Mouse (Mus musculus) mouse trophoblast stem cell (cell line): ENCODE measurements around the gene Lif.

ENCODE experiments used
- in situ Hi-C, 2 experiments: fragments of 300-500 bp; cut with MseI, MboI; formaldehyde crosslinking; loops; 2 replicates in 1 of 2; 3 replicates in 1 of 2; pipeline ENCODE4 v1.15.1; 2025

The Lif gene

DNA sequence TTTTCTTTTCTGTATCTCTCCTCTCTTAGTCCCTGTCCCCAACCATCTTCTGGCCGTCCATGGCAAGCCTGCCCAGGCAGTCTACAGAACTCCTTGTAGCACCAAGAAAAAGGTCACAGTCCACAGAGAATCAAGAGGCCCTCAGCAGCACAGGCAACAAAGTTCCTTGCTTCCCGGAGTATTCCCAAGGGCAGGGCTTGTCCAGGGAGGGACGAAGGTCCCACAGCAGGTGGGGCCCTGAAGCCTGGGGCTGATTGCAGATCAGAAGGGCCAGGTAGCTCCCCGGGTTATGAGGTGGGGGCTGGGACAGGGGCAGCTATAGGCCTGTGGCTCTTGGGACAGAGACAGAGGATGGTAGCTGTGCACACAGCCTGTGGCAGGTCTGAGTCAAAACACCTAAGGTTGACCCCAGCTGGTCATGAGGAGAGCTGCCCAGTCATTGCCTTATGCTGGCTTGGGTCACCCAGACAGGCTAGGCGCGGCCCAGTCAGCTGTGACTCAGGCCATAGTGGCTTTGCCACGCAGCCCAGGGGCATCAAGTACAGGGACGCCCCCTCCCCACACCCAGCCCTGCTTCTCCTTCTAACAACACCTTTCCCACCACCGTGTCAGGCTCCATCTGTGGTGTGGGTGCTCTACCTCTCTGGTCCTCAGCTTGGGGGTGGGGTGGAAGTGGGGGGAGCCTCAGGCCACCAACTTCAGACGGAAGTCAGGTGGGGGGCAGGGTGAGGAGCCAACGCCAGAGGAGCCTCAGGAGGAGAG, at the start of gene Lif:
Gene Lif (plus strand): TSS at position 712 of the 762 bp plus-strand sequence.
- in situ Hi-C loops: loop anchor here (5.0 to 10.0 kb wide), 4 partner anchors 35 to 170 kb away; no protein-coding TSS in a partner anchor

DNA sequence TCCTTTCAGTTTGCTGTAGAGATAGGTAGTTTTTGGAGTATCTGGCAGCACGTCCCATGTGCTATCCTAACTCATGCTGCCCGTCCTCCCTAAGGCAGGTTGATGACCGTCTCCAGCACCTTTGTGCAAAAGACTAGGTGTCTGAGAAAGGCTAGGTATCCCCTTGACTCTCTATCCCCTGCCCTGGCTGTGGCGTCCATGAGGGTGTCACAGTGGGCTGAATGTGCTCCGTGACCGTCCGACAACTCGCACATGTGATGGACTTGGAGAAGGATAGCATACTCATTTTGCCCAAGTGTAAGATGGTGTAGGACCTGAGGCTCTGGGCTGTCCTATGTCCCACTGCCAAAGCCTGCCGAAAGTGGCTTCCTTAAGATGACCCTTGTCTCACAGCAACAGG, 49.7 kb upstream of the Lif start:
- in situ Hi-C loops: no loop called here

- in situ Hi-C loops: no loop called here
These were observed 47.8 kb upstream of the Lif start for GRCm38 (mm10) chr11:4209556-4209955.

- in situ Hi-C loops: no loop called here
These were observed 46.6 kb upstream of the Lif start for GRCm38 (mm10) chr11:4210786-4211185.

- in situ Hi-C loops: no loop called here
These were observed 44.2 kb upstream of the Lif start for GRCm38 (mm10) chr11:4213107-4213506.

GRCm38 (mm10) chr11:4214572-4214971, 42.8 kb upstream of the Lif start:
- in situ Hi-C loops: no loop called here

DNA sequence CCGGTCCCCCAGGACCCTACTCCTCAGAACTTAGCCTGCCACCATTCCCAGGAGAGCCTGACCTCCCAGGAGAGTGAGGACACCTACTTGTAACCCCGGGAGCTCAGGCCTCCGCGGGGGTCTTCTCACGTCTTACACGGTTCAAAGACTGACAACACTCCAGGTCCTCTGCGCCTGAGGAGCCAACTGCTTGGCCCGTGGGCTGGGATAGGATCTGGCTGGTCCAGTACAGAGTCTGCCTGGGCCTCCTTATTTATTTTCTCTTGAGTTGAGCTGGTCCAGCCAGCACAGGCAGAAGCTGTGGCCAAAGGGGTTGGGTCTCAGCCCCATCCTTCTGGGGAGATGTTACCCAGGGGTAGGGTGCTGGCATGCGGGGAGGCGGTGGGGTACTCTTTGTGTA, 42.3 kb upstream of the Lif start:
- in situ Hi-C loops: loop anchor here in 1 of 2 experiments (5.0 kb wide), 1 partner anchor 83 kb away; no protein-coding TSS in a partner anchor

GRCm38 (mm10) chr11:4216248-4217000, 40.9 kb upstream of the Lif start:
- in situ Hi-C loops: loop anchor here in 1 of 2 experiments (5.0 kb wide), 1 partner anchor 84 kb away; no protein-coding TSS in a partner anchor

- in situ Hi-C loops: loop anchor here in 1 of 2 experiments (5.0 kb wide), 1 partner anchor 86 kb away; no protein-coding TSS in a partner anchor
These were observed 39.3 kb upstream of the Lif start, which contains the start of gene Castor1 for GRCm38 (mm10) chr11:4217914-4218629. Gene Castor1 (plus strand): TSS chr11:4218225.

DNA sequence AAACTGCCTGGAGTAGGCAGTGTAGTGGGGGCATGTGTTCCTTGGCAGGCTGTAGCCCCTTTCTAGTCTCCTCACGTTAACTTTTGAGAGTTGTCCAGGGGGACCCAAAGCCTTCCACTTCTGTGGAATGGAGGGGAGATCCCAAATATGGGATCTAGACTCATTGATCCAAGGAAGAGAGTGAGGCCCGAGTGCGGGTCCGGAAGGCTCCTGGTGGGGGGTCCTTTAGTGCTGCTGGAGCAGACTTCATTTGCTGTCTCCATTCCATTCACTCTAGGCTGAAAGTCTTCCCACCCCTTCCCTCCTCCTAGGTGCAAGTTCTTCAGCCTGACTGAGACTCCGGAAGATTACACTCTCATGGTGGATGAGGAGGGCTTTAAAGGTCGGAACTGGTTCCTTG, 38.7 kb upstream of the Lif start:
- in situ Hi-C loops: loop anchor here in 1 of 2 experiments (5.0 kb wide), 1 partner anchor 86 kb away; no protein-coding TSS in a partner anchor

GRCm38 (mm10) chr11:4219317-4219751, 38.0 kb upstream of the Lif start:
- in situ Hi-C loops: loop anchor here in 1 of 2 experiments (5.0 kb wide), 1 partner anchor 87 kb away; no protein-coding TSS in a partner anchor

GRCm38 (mm10) chr11:4219908-4220307, 37.4 kb upstream of the Lif start:
- in situ Hi-C loops: loop anchor here (5.0 to 10.0 kb wide), 3 partner anchors 37 to 205 kb away; partner anchors contain the start of gene Lif (in 2 of the 2)

DNA sequence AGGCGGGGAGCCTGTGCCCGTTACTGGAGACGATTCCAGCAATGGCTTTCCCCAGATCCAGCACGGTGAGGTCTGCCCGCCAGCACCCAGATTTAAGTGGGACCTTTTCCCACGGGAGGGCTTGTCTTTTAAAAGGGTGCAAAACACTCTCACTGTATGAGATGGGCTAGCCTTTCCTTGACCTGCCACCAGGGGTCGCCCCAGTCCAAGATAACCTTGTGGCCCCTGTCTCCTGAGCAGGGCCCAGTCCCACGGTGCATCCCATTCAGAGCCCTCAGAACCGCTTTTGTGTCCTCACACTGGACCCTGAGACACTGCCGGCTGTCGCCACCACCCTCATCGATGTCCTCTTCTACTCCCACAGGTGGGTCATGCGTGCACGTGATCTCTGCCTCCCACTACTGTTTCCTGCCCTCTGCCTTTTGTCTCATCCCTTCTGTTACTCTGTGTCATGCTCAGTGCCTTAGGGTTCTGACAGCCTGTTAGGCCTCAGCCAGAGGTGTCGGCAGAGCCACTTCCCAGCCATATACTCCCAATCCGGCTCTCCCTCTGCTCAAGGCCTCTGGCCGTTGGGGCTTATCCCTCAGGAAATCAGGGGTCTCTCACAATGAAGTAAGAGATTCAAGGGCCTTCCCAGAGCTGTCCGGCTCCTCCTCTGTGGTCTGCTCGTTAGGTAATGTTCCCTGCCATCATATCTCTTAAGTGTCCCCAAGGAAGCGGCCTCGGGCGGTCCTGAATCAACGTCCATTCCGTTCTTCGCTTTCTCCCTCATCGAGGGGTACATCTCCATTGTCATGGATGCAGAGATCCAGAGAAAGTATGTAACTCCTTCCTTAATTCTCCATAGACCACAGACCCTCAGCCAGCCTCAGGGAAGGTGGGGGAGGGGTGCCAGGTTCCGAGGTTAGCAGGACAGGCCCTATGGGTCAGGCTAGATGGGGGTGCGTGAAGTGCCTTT, 36.6 kb upstream of the Lif start:
- in situ Hi-C loops: loop anchor here (5.0 to 10.0 kb wide), 2 partner anchors 37 to 204 kb away; partner anchors contain the start of gene Lif (in 2 of the 2)

DNA sequence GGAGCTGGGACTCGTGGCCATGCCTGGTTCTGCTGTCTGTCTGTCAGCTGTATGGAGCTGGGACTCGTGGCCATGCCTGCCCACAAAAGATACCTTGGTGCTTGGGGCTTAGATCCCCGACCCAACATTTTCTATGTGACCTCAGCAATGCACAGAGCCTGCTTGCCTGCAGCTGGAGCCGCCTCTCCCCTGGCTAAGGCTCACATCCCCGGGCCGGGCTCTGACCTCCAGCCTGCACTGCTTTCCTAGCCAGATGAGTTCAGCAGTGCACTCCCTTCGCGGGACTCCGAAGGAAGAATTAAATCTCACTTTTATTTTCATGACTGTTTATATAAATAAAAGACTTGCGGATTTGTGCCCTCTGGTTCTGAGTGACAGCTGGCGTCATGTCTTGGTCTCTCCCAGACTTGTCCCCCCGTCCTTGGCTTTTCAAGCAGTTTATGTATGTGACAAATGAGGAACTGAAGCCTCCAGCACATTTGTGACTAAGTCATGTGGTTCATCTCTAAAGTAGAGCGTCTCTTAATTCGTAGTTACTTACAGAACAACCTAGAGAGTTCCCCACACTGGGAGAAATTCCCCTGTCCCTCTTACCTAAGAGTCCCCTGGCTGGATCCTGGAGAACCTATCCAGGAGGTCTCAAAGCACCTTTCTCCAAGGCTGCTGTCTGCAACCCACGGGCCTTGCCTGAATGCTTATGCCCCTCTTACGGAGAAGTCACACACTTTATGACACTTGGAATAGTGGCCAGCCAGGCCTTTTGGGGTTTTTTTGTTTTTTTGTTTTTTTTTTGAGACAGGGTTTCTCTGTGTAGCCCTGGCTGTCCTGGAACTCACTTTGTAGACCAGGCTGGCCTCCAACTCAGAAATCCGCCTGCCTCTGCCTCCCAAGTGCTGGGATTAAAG, 35.1 kb upstream of the Lif start:
- in situ Hi-C loops: loop anchor here (5.0 to 10.0 kb wide), 2 partner anchors 35 to 203 kb away; partner anchors contain the start of gene Lif (in 2 of the 2)

GRCm38 (mm10) chr11:4223393-4224188, 33.8 kb upstream of the Lif start:
- in situ Hi-C loops: loop anchor here (5.0 to 10.0 kb wide), 2 partner anchors 34 to 201 kb away; partner anchors contain the start of gene Lif (in 2 of the 2)

GRCm38 (mm10) chr11:4224223-4224622, 33.1 kb upstream of the Lif start:
- in situ Hi-C loops: loop anchor here (5.0 to 10.0 kb wide), 2 partner anchors 33 to 201 kb away; partner anchors contain the start of gene Lif (in 2 of the 2)

DNA sequence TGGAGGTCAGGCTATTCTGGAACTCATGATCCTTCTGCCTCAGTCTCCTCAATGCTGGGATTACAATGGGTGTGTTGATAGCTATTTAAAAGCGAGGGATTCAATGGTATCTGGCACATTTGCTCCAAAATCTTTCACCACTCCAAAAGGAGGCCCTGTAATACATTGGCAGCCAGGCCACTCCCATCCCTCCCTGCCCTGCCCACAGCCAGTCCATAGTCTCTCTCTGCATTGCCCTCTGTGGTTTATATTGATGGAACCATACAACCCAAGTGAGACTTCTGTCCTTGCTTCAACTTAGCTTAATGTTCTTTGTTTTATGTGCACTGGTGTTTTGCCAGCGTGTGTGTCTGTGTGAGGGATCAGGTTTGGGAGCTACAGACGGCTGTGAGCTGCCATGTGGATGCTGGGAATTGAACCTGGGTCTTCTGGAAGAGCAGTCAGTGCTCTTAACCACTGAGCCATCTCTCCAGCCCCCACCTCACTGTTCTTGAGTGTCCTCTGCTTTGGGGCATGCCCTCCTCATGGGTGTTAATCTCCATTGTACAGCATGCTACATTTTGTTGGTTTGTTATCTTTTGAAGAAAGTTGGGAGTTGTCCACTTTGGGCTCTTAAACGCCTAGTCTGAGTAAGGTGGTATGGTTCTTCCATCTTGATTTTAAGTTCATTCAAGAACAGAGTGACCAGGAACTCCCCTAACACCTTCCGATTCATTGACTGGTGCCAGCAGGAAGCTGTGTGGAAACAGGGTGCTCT, 30.6 kb upstream of the Lif start:
- in situ Hi-C loops: loop anchor here in 1 of 2 experiments (10.0 kb wide), 1 partner anchor 198 kb away; no protein-coding TSS in a partner anchor
